16 mouse cellular contexts compared by ENCODE assay signal in the genomic region with DNA sequence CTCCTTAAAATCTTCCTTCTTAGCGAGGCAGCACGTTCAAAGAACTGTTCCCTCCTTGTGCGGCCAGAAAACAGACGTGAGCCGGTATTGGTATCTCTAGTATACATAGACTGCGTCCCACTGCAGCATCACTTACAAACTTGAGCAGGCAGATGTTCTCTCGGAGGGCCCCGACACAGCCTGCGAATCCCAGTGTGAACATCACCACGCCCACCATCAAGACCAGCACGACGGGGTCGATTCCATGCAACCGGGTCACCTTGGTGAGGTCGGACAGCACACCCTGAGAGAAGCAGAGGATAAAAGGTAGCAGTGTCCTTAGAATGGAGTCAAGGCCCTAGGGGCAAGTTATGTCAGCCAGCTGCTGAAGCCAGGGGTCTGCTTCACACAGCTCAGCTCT.
"Had no signal": no experiment of that assay in that cellular context is flagged by ENCODE, and none has a peak within 500 bp of the region (broad histone marks: within the 10 kb centered on the region; RNA-seq: fewer than 3 reads in every experiment).

No protein-coding gene starts in this region.

- H3K27me3 ChIP-seq: limb, embryonic 13.5 days; liver, embryonic 12.5 days; liver, embryonic 15.5 days; lung, embryonic 15.5 days; megakaryocyte, embryonic 14.5 days had no signal

- H3K9ac ChIP-seq: limb, embryonic 13.5 days; liver, embryonic 12.5 days; liver, embryonic 15.5 days; lung, embryonic 15.5 days had no signal

- H3K4me3 ChIP-seq: limb, embryonic 10.5 days; limb, embryonic 13.5 days; liver, embryonic 12.5 days; liver, embryonic 15.5 days; lung, embryonic 15.5 days; megakaryocyte, embryonic 14.5 days had no signal

- DNase-seq: kidney, postnatal 14 days; kidney, postnatal 4 days; layer of hippocampus, adult 9-11 months; liver; lung, adult 18-20 months; lung, postnatal 10 days; lung, postnatal 36 days; thymus, adult 18-20 months; thymus, postnatal 36 days had no signal

- H3K27ac ChIP-seq: limb, embryonic 10.5 days; limb, embryonic 13.5 days; liver, embryonic 15.5 days; lung, embryonic 15.5 days had no signal

- H3K4me2 ChIP-seq: limb, embryonic 13.5 days; liver, embryonic 12.5 days; liver, embryonic 15.5 days; lung, embryonic 15.5 days; midbrain, embryonic 11.5 days had no signal

- H3K4me1 ChIP-seq: limb, embryonic 13.5 days had no signal

- ATAC-seq: liver, embryonic 12.5 days had no signal

- H3K9me3 ChIP-seq: limb, embryonic 10.5 days; limb, embryonic 13.5 days; liver, embryonic 12.5 days; liver, embryonic 15.5 days; lung, embryonic 15.5 days; megakaryocyte, embryonic 14.5 days had no signal
